Mouse (Mus musculus) heart, postnatal 0 days (tissue): ENCODE data around the gene Akap12.

ENCODE experiments used
- CTCF ChIP-seq: IDR thresholded peaks from 2 replicates; pipeline ENCODE4 v1.5.1; 2016; ENCODE audit warnings: antibody characterized with exemption, control low read depth, low read depth
- EP300 ChIP-seq: IDR thresholded peaks from 2 replicates; pipeline ENCODE4 v1.6.1; 2016; ENCODE audit warnings: antibody characterized with exemption, low read depth

DNA sequence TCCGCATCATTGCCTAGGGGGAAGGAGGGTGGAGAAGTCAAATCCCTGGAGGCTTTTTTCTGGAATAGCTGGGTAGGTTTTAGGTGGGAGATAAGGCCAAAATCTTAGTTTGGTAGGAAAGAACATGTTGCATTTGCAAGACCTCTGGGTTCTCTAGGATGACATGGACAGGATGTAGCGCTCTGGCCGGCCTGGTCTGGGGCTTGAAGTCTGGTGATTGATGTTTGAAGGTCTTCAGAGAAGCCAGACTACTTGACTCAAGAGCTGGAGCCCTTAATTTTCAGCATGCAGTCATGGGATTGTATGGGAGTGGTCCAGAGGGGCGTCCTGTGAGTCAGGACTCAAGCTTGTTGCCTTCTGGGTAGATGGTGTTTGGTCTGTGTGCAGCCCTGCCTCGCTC, 114.6 kb downstream of the Akap12 start:
- TF ChIP-seq CTCF (no peak), EP300 (no peak)
